Mouse (Mus musculus): ENCODE data around the gene Gnptg.

The Gnptg gene

DNA sequence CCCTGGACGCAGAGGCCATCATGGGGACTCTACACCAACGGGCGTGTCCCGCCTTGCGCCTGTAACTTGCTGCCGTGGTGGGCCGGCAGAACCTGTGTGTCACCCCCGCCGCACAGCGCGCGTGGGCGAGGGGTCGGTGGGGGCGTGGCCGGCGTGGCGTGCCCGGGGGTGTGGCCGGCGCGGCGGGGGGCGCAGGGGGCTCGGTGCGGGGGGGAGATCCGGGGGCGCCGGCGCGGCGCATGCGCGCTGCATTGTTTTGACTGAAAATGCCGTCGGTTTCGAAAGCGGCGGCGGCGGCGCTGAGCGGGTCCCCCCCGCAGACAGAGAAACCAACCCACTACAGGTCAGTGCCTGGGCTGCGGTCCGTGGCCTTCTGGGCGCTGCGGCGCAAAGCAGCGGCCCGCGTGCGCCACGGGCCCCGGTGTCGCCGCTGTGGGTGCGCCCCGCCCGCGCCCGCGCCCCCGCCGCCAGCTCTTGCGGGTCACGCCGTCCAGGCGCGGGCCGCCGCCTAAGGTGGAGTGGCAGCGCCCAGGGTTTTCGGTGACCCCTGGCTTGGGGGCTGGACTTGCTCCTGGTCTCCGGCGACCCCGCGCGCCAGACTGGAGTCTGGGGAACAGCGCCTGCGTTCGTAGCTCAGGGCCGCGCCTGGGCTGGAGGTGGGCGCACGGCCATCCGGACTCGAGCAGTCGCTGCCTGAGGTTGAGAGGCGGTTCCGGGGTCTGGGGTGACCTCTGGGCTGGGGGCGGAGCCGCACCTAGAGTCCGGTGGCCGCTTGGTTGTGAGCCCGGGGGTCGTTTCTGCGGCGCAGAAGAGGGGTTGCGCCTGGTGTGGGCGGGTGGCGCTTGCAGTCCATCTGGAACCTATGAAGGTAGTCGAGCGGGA is 51.5 kb downstream of the Gnptg start, which contains the start of gene Unkl:
Unkl (plus strand) TSS at position 248 of the 882 bp plus-strand sequence.
- peak; percentile 42 to 67 for DNase-seq (ENCODE audit: low spot score in 2 of 2)

DNA sequence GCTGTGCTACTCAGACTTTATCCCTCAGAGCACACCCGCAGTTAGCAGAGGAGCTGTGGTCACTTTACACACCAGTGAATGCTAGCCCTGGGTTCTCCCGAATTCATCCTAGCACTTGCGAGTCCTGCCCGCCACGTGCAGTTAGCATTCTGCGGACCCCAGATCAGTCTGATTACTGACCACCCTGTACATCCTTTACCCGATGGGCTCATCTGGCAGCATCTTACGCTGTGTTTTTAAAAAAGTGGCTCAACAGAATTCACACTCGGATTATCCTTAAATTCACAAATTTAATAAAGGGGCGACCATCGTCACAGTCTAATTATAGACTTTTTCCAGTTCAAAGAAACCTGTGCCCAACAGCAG is 52.2 kb downstream of the Gnptg start:
- no peak for DNase-seq (ENCODE audit: low spot score in 2 of 2)

DNA sequence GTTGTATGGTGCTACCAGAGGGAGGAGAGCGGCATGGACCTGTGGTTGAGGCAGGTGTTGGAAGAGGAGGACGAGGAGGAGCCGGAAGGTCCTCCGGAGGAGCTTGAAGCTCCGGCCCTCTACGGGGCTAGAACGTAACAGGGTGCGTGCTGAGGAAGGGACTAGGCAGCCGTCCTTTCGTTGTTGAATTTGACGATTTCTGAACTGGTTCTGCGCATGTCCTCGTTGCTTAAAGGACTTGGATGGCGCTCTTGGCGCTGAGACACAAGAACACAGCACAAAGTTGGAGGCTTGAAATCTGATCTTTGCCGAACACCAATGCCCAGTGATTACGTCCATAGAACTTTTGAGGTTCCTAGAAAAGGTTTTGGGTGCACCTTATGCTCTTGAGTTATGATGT is 55.0 kb downstream of the Gnptg start:
- no peak for DNase-seq (ENCODE audit: low spot score in 2 of 2)

DNA sequence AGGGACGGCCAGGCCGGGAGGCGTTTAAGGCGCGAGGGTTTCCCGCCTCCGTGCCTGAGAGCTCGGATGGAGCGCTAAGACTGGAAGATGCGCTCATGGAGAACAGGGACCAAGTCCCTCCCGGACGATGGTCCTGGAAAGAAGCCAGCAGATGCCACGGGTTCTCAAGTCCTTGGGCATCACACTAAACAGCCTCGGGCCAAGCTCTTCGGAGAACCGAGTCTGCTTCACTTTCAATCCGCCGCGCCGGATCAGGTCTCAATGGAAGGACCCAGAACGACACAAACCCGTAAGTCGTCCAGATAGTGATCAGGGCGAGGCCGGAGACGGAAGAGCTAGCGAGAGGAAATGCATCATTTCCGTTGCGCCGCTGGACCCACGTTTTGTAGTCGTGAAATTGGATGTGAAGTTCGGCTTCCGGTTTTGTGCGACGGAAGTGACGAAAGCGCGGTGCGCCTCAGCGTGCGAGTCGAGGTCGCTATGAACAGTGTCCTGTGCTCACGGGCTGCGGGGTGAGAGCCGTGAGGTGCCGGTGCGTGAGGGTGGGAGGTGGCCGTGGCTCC is 55.7 kb downstream of the Gnptg start, which contains the start of gene BC003965:
BC003965 (plus strand) TSS at position 426 of the 563 bp plus-strand sequence.
- DNase-seq (ENCODE audit: low spot score in 2 of 2) = peak; percentile 87 to 97
